Mouse (Mus musculus): ENCODE data around the gene Baiap2l1.

Baiap2l1 gene

DNA sequence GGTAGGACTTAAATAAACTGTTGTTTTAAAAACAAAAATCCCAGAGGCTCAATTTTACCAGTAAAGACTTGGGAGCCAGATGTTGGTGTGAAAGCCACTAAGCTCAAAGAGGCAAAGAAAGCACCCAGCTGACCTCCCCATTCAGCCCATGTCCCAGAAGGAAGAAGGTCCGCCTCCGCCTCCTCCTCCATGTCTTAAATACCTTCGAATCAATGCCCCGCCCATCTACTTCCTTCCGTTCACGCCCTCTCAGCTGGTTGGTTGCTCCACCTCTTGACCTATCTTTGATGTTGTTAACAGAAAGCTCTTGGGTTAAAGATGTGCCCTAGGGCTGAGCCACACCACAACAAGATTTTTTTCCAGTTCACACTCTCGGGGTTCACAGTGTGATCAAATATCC is 127.7 kb downstream of the Baiap2l1 start:
- DNase-seq (ENCODE audit: low read depth, low spot score): no peak

GRCm38 (mm10) chr5:144226220-144226619 is 131.7 kb downstream of the Baiap2l1 start:
- DNase-seq (ENCODE audit: low read depth, low spot score): no peak

GRCm38 (mm10) chr5:144223899-144224816 is 133.8 kb downstream of the Baiap2l1 start:
- DNase-seq (ENCODE audit: low read depth, low spot score): no peak

GRCm38 (mm10) chr5:144223503-144223862 is 134.4 kb downstream of the Baiap2l1 start, which contains the start of gene Tecpr1:
Gene Tecpr1 (minus strand): TSS chr5:144223615.
- DNase-seq (ENCODE audit: low read depth, low spot score): peak; percentile 76

- no peak for DNase-seq (ENCODE audit: low read depth, low spot score)
Observed at GRCm38 (mm10) chr5:144222811-144223502, 135.0 kb downstream of the Baiap2l1 start.

DNA sequence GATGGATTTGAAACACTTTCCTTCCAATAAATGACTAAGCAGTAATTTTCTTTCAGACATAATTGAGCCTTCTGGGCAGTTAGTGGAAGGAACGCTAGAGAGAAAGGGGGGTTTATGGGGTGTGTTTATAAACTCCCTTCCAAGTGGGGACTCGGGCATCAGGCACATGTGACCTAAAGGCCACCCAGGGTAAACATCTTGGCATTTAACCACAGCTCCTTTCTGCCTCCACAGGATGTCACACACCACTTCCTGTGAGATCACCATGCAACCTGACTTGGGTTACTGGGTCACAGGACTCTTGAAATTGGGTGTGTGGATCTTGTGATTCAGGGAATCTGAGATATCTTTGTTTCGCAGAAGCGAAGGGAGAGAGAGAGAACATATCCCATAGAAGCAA is 136.6 kb downstream of the Baiap2l1 start:
- DNase-seq (ENCODE audit: low read depth, low spot score): no peak

DNA sequence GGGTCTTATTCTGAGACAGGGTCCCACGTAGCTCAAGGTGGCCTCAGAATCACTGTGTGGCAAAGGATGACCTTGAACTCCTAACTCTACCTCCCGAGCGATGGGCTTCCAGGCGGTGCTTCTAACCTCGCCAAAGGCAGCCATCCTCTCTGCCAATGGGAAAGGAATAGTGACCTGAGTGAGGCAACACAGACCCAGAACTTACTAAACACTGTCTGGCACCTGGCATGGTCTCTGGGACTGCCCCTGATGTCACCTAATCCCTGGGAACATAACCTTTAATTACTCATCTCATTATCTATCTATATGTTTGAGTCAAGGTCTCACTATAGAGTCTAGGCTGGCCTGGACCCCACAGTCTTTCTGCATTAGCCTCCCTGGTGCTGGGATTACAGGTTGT is 138.0 kb downstream of the Baiap2l1 start:
- no peak for DNase-seq (ENCODE audit: low read depth, low spot score)

DNA sequence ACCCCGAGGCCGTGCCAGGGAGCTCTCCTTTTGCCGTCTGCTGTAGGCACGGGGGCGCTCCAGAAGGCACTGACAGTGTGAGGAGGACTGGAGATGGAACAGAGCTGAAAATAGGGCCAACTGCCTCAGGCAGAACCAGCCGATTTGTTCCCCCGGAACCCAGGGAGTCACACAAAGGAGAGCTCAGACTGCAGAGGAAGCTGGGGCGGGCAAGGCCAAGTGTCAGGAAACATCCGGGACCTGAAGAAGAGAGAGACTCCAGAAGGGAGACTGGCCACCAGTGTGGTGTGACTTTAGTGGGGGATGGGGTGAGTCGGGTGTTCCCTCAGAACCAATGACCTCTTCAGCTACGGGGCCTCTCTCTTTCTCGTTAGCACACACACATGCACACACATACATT is 138.6 kb downstream of the Baiap2l1 start:
- no peak for DNase-seq (ENCODE audit: low read depth, low spot score)

DNA sequence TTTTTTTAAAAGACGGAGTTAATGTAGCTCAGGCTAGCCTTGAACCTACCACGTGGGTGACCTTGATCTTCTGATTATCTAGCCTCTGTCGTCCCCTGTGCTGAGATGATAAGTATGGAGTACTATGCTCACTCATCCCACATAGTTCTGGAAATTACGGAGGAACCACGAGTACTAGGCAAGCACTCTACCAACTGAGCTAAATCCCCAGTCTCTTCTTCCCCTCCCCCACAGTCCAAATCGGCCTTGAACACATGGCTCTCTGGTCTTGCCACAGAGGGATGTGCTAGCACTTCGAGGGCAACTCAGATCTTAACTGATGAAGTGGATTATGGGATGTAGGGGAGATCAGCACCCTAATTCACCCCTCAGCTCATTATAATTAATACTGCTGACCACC is 139.9 kb downstream of the Baiap2l1 start:
- no peak for DNase-seq (ENCODE audit: low read depth, low spot score)

GRCm38 (mm10) chr5:144215992-144216391 is 141.9 kb downstream of the Baiap2l1 start:
- DNase-seq (ENCODE audit: low read depth, low spot score): no peak

All from c-Kit-negative CD71-positive TER-119-positive erythroid progenitor cells, embryonic 14.5 days (primary cell).